Mouse (Mus musculus) heart, embryonic 15.5 days (tissue): ENCODE data around the gene Pou3f3. TPM values are rescaled to one million over a fixed set of nuclear protein-coding genes. Genes with fewer than 3 reads are reported as not detected.

ENCODE experiments used
- ATAC-seq: fragments of 200-750 bp; cut with Nextera tagmentation; replicated peaks from 2 replicates; pipeline ENCODE4 v1.8.0; 2017; ENCODE audit warnings: low read depth, moderate TSS enrichment; ENCODE audit not compliant: insufficient number of reproducible peaks, insufficient read depth, low FRiP score
- H3K27ac ChIP-seq: fragments of 300-500 bp; sonication (generic); 2 replicates; pipeline ENCODE4 v1.5.1; 2015; ENCODE audit warnings: mild to moderate bottlenecking, inconsistent platforms
- H3K27me3 ChIP-seq: fragments of 300-500 bp; sonication (generic); 2 replicates; pipeline ENCODE4 v1.6.1; 2015; ENCODE audit warnings: inconsistent platforms
- H3K36me3 ChIP-seq: fragments of 300-500 bp; sonication (generic); 2 replicates; pipeline ENCODE4 v1.6.1; 2015; ENCODE audit warnings: mild to moderate bottlenecking, inconsistent platforms
- H3K4me1 ChIP-seq: fragments of 300-500 bp; sonication (generic); replicated peaks from 2 replicates; pipeline ENCODE4 v1.6.1; 2015; ENCODE audit warnings: inconsistent platforms
- H3K4me2 ChIP-seq: fragments of 300-500 bp; sonication (generic); 2 replicates; pipeline ENCODE4 v1.6.1; 2015; ENCODE audit warnings: inconsistent platforms, mild to moderate bottlenecking, moderate library complexity
- H3K4me3 ChIP-seq: fragments of 300-500 bp; sonication (generic); 2 replicates; pipeline ENCODE4 v1.5.1; 2015; ENCODE audit warnings: mild to moderate bottlenecking, inconsistent platforms
- H3K9ac ChIP-seq: fragments of 300-500 bp; sonication (generic); 2 replicates; pipeline ENCODE4 v1.6.1; 2015; ENCODE audit warnings: mild to moderate bottlenecking, inconsistent platforms
- H3K9me3 ChIP-seq: fragments of 300-500 bp; sonication (generic); replicated peaks from 2 replicates; pipeline ENCODE4 v1.6.1; 2016; ENCODE audit warnings: inconsistent platforms
- WGBS: fragments of 180-500 bp; shearing (Covaris S2); methylation state at CpG from one replicate; pipeline ENCODE4 v1.1.7; 2015; ENCODE audit warnings: mixed read lengths; 5-methylcytosine and 5-hydroxymethylcytosine counted together
- polyA plus RNA-seq: library from polyadenylated mRNA; unstranded; fragments of >200 nt; fragmentation: Nextera tagmentation; extraction: Ambion mirVana; gene quantifications from 2 replicates; pipeline ENCODE4 v1.2.1, GENCODE M21; 2015

Gene Pou3f3
- polyA plus RNA-seq, result 0.03 and 0.06 TPM in 2 replicates

- peaks cover 47% of the 10 kb centered on the region for H3K4me1 ChIP-seq
- no peak within 1 kb of the TSS for H3K27ac ChIP-seq
- peak within 1 kb of the TSS; percentile 89 for H3K4me2 ChIP-seq
- peak; percentile 81 for ATAC-seq
- 1% methylated on average over 21 of the region's 21 CpGs for WGBS
- H3K9me3 ChIP-seq, result no peaks in the 10 kb centered on the region
- no peak within 1 kb of the TSS for H3K9ac ChIP-seq
- peak within 1 kb of the TSS; percentile 53 for H3K4me3 ChIP-seq
- H3K27me3 ChIP-seq, result peaks cover 93% of the 10 kb centered on the region
- H3K36me3 ChIP-seq, result no peaks in the 10 kb centered on the region
These were observed at the start of gene Pou3f3 for GRCm38 (mm10) chr1:42695578-42695915. Gene Pou3f3 (plus strand): TSS chr1:42695768.

- H3K36me3 ChIP-seq, result no peaks in the 10 kb centered on the region
- H3K4me1 ChIP-seq, result no peaks in the 10 kb centered on the region
- H3K4me3 ChIP-seq, result no peak overlapping the region
- H3K9ac ChIP-seq, result no peak overlapping the region
- no peak overlapping the region for H3K4me2 ChIP-seq
- 84% methylated on average over 9 of the region's 9 CpGs for WGBS
- no peaks in the 10 kb centered on the region for H3K9me3 ChIP-seq
- H3K27me3 ChIP-seq, result no peaks in the 10 kb centered on the region
- no peak for ATAC-seq
- no peak overlapping the region for H3K27ac ChIP-seq
These were observed 47.1 kb upstream of the Pou3f3 start for GRCm38 (mm10) chr1:42648366-42648935.

DNA sequence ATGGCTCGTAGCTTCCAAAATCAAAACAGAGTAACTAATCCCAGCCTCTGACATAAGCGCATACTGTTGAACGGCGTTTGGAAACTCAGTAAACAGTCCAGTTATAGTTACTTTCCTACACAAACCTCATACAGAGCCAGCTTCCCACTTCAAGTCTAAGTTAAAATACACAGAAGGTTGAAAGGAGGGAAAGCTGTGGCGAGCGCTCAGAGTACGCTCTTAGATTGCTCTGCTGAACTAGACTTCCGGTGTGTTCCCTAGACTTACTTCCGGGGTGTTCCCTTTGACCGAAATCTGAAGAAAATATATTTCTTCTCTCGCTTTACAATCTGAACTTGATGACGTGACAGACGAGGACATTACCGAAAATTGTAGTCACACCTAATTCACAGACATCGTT lies 44.1 kb upstream of the Pou3f3 start:
- Histone ChIP-seq H3K27me3 (no peaks in the 10 kb centered on the region), H3K4me2 (no peak overlapping the region), H3K27ac (no peak overlapping the region), H3K9me3 (no peaks in the 10 kb centered on the region), H3K9ac (no peak overlapping the region), H3K4me1 (no peaks in the 10 kb centered on the region), H3K4me3 (no peak overlapping the region), H3K36me3 (no peaks in the 10 kb centered on the region)
- WGBS, result 88% methylated on average over 15 of the region's 15 CpGs
- no peak for ATAC-seq

GRCm38 (mm10) chr1:42667546-42667945 lies 28.0 kb upstream of the Pou3f3 start:
- H3K4me3 ChIP-seq, result no peak overlapping the region
- H3K4me1 ChIP-seq, result no peaks in the 10 kb centered on the region
- no peak overlapping the region for H3K4me2 ChIP-seq
- no peaks in the 10 kb centered on the region for H3K9me3 ChIP-seq
- H3K9ac ChIP-seq, result no peak overlapping the region
- no peaks in the 10 kb centered on the region for H3K36me3 ChIP-seq
- no peak for ATAC-seq
- WGBS, result 67% methylated on average over 1 of the region's 1 CpGs
- no peak overlapping the region for H3K27ac ChIP-seq
- no peaks in the 10 kb centered on the region for H3K27me3 ChIP-seq

DNA sequence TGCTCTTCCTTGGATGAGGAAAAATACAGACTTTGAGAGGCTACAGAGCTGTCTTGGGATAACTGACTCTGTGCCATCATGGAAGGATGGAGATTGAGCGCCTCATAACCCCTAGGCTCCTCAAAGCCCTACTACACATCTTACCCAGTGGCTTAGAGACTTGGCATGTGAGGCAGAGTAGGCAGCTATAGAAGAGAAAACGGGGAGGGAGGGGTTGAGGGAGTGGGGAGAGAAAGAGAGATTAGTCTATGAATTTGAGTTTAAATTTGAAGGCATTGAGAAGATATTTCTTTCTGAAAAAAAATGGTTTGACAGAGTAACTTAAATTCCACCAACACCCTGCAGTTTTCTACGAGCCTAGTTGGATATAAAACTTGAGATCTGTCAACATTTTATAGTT lies 14.9 kb upstream of the Pou3f3 start:
- H3K27me3 ChIP-seq, result peaks cover 57% of the 10 kb centered on the region
- peaks cover 12% of the 10 kb centered on the region for H3K4me1 ChIP-seq
- no peak overlapping the region for H3K4me3 ChIP-seq
- no peaks in the 10 kb centered on the region for H3K36me3 ChIP-seq
- WGBS, result 70% methylated on average over 3 of the region's 3 CpGs
- ATAC-seq, result no peak
- H3K4me2 ChIP-seq, result no peak overlapping the region
- H3K9me3 ChIP-seq, result no peaks in the 10 kb centered on the region
- no peak overlapping the region for H3K27ac ChIP-seq
- H3K9ac ChIP-seq, result no peak overlapping the region

DNA sequence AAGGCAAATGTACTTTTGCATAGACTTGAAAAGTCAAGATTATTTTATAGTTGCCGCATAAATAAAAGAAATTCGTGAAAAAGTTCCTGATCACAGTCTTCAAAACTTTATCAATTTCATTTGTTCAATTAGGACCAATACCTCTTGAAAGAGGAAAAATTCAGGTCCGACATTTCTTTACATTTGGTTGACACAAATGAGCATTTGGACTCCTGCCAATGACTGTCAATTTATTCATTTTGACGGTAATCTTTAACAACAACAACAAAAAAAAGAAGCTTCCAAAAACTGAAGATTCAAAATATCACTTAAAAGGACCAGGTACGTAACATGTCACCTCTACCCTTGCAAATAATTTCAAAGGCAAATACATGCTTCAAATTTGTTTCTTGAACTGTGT lies 13.8 kb upstream of the Pou3f3 start:
- Histone ChIP-seq H3K27ac (no peak overlapping the region), H3K9ac (no peak overlapping the region), H3K4me1 (peaks cover 21% of the 10 kb centered on the region), H3K36me3 (no peaks in the 10 kb centered on the region), H3K4me3 (no peak overlapping the region), H3K4me2 (no peak overlapping the region), H3K27me3 (peaks cover 65% of the 10 kb centered on the region), H3K9me3 (no peaks in the 10 kb centered on the region)
- 71% methylated on average over 5 of the region's 5 CpGs for WGBS
- ATAC-seq, result no peak

DNA sequence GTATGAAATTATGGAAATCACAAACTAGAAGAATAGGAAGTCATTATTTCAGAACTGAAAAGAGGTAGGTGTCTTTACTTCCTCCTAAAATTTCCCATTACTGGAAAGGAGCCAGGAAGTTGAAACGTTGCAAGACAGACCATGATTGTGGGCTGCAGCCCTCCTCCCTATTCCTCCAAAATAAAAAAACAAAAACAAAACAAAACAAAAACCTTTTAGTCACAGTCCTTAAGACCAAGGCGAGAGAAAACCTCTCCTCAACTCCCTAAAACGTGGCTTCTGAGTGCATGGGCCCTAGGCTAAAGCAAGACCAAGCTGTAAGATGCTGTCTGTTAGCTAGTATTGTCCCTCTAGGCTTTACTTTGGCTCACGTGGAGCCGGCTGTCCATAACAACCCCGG lies 11.7 kb upstream of the Pou3f3 start:
- Histone ChIP-seq H3K9ac (no peak overlapping the region), H3K4me2 (no peak overlapping the region), H3K36me3 (no peaks in the 10 kb centered on the region), H3K27ac (no peak overlapping the region), H3K4me1 (peaks cover 25% of the 10 kb centered on the region), H3K4me3 (peak overlapping the region; percentile 39), H3K9me3 (no peaks in the 10 kb centered on the region), H3K27me3 (peaks cover 80% of the 10 kb centered on the region)
- no peak for ATAC-seq
- 3% methylated on average over 6 of the region's 6 CpGs for WGBS

- no peak for ATAC-seq
- WGBS, result under 1% methylated on average over 27 of the region's 27 CpGs
- Histone ChIP-seq H3K9ac (no peak overlapping the region), H3K27ac (no peak overlapping the region), H3K27me3 (peaks cover 85% of the 10 kb centered on the region), H3K4me2 (peak overlapping the region; percentile 60), H3K36me3 (no peaks in the 10 kb centered on the region), H3K9me3 (no peaks in the 10 kb centered on the region), H3K4me1 (peaks cover 25% of the 10 kb centered on the region), H3K4me3 (peak overlapping the region; percentile 39)
These were observed 11.2 kb upstream of the Pou3f3 start for GRCm38 (mm10) chr1:42684345-42684744.

- Histone ChIP-seq H3K4me1 (peaks cover 25% of the 10 kb centered on the region), H3K4me2 (peak overlapping the region; percentile 60), H3K27me3 (peaks cover 89% of the 10 kb centered on the region), H3K27ac (no peak overlapping the region), H3K4me3 (peak overlapping the region; percentile 39), H3K36me3 (no peaks in the 10 kb centered on the region), H3K9ac (no peak overlapping the region), H3K9me3 (no peaks in the 10 kb centered on the region)
- no peak for ATAC-seq
- under 1% methylated on average over 21 of the region's 21 CpGs for WGBS
These were observed 10.8 kb upstream of the Pou3f3 start for GRCm38 (mm10) chr1:42684783-42685182.

- WGBS, result 5% methylated on average over 11 of the region's 11 CpGs
- no peak overlapping the region for H3K27ac ChIP-seq
- no peak for ATAC-seq
- peaks cover 90% of the 10 kb centered on the region for H3K27me3 ChIP-seq
- no peaks in the 10 kb centered on the region for H3K9me3 ChIP-seq
- peaks cover 25% of the 10 kb centered on the region for H3K4me1 ChIP-seq
- H3K4me3 ChIP-seq, result no peak overlapping the region; the same call in 1 of the 2 replicates
- H3K4me2 ChIP-seq, result no peak overlapping the region
- H3K9ac ChIP-seq, result no peak overlapping the region
- no peaks in the 10 kb centered on the region for H3K36me3 ChIP-seq
These were observed 10.1 kb upstream of the Pou3f3 start for GRCm38 (mm10) chr1:42685321-42685960.

DNA sequence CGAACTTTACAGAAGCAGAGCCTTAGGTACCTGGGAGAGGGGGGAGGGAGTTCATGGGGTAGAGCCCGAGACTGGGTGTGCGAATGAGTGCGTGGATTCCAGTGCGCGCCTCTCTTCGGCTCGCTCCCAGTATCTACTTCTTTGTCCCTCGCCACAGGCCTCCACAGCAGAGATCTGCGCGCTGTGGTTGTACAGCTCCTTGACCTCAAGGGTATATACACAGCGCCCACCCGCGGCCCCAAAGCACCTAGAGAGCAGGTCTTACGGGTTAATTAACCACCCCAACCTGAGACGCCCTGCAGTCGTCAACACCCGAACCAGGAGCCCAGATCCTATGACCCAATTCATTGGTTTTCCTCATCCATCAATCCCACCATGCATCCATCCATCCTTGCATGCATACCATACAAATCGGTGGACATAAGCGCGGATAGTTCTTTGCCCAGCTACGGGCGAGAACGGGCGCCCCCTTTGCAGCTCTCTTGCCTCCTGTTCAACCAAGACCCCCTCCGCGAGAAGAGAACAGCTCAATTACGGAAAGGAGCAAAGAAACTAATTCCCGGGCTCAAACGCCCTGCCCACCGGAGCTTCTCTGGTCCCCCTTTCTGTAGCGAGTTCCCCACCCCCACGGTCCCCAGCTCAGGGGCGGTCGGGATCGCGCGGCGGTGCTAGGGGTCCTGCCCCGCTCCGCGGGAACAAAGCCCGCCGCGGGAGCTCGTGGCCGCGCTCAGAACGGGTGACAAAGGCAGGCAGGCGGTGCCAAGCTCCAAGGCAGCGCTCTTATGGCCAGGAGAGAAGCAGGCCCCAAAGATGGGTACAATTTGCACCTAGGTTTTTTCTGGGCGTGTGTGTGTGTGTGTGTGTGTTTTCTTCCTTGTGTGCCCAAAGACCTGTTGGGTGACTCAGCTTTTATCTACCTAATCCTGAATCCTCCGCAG lies 9.1 kb upstream of the Pou3f3 start:
- H3K4me3 ChIP-seq, result peak overlapping the region; percentile 44
- peaks cover 25% of the 10 kb centered on the region for H3K4me1 ChIP-seq
- no peak for ATAC-seq
- H3K9me3 ChIP-seq, result no peaks in the 10 kb centered on the region
- H3K9ac ChIP-seq, result no peak overlapping the region
- peak overlapping the region; percentile 61 for H3K4me2 ChIP-seq
- WGBS, result 1% methylated on average over 53 of the region's 53 CpGs
- H3K27me3 ChIP-seq, result peaks cover 95% of the 10 kb centered on the region
- H3K36me3 ChIP-seq, result no peaks in the 10 kb centered on the region
- no peak overlapping the region for H3K27ac ChIP-seq
